Mouse (Mus musculus): Measurements from ENCODE around the gene Glud1.

Glud1 gene

DNA sequence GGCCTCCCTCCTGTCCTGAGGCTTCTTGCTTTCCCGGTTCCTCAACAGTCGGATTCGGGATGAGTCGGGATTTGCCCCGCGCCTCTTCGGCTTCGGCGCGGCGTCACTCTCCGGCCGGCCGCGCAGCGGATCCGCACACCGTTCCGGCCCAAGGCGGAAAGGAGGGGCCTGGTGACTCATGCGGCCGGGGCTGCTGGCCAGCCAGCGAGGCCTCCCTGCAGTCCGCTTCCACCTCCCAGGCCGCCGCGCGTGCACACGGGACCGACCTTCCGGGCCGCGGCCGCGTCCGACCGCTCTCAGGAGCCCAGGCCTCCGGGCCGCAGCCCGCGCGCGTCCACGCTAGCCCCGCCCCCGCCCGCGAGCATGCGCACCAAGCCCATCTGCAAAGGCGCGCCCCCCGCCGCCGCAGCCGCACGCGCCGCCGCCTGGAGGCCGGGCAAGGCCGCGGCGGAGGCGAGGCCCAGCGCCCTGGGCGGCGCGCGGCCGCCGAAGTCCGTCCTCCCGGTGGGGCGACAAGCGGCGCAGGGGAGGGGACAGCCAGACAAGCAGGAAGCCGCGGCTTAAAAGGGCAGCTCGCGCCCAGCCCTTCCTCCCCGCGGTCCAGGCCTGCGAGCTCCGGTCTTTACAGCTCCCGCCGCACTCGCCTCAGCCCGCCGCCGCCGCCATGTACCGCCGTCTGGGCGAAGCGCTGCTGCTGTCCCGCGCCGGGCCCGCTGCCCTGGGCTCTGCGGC, at the start of gene Glud1, which contains the start of gene Shld2:
TSS of gene Glud1 (plus strand) at position 494 of the 732 bp plus-strand sequence.
TSS of gene Shld2 (minus strand) at position 260 of the 732 bp plus-strand sequence.
- peak; percentile 96 for DNase-seq

DNA sequence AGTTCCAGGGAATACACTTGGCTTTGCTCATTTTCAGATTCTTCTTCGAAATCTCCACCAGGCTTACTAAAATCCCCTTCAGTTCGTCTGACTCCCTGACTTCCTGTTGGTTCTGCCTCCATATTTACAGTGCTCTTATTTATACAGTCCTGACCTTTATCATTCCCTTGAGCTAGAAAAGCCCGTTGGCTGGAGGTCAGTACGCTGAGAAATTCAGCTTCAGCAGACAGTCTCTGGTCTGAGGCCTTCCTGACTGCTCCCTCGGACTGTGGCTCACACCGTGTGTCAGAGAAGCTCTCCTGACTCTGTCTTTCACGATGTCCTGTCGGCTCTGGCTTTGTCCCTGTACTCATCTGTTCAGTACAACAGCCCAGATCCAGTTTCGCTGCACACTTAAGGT, 42.5 kb upstream of the Glud1 start:
- DNase-seq: no peak

GRCm38 (mm10) chr14:34273280-34273679, 37.2 kb upstream of the Glud1 start:
- DNase-seq: no peak

DNA sequence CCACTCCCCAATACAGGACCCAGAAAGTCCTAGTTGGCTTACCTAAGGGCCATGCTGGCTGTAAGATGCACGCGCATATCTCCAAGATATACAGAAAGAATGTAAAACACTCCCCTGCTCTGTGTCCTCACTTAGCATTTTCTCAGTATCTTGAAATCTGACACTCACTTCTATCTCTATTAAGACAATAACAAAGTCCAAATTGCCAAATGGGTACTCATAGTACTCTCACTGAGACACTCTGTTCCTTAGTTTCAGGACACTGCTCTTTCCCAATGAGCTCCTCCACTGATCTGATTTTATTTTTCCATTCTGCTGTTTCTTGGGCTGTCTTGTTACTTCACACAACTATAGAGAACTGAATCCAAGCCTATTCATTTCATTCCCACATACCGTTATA, 36.4 kb upstream of the Glud1 start:
- no peak for DNase-seq

- DNase-seq: no peak
Observed at GRCm38 (mm10) chr14:34275225-34275624, 35.3 kb upstream of the Glud1 start.

DNA sequence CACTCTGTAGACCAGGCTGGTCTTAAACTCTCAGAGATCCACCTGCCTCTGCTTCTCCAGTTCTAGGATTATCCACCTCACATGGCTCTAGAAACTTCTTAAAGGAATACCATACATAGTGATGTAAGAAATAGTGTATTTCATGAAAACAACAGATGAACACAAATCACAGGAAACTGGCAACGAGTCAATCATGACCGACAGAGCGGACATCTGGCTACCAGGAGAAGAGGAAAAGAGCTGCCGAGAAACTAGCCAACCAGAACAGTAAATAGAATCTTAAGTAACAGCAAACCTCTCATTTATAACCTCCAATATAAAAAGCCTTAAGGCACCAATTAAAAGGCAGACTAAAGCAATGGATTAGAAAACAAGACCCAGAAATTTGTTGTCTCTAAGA, 30.8 kb upstream of the Glud1 start:
- no peak for DNase-seq

DNA sequence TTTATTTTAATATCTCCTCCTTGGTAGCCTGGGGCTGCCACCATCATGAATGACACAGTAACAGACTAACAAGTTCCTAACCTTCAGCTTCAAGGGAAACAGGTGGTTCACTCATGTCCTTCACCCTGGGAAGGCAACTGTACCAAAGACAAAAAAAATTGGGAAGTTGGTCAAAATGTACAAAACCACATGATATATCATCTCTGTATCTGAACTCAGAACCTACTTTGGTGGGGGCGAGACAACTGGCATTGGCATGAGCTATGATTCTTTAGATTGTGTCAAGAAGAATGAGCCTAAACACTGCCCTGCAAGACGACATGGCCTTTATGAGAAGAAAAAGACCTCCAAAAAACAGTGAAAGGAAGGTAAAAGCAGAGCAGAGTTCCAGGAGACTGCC, 29.7 kb upstream of the Glud1 start:
- DNase-seq: no peak

- DNase-seq: no peak
Observed at GRCm38 (mm10) chr14:34281736-34282269, 28.7 kb upstream of the Glud1 start.

- DNase-seq: no peak
Observed at GRCm38 (mm10) chr14:34288396-34288795, 22.1 kb upstream of the Glud1 start.

DNA sequence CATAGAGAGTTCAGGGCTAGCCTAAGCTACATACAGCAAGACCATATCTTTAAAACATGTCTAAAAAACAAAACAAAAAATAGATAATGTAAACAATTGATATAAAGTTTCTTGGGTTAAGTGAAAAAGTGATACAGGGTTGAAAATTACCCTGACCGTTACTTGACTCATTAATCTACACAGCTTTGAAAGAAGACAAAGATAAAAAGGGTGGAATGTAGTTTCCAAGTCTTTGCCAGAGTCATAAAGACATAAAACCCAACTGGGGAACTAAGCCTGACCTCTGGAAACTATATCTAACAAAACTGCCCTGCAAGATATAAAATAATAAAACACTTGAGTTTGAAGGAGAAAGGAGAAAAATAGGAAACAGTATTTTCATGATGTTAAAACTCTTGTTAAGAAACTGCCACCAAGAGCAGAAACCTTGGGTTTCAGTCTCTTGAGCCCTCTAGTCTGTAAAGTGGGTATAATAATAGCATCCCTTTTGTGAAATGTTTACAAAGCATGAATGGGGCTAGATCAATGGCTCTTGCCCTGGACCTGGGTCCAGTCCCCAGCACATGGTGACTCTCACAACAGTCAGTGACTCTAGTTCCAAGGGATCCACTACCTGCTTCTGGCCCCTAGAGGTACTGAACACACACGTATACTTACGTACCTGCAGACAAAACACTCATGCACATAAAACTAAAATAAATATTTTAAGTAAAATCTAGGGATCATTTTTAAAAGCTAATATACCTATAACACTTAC, 21.1 kb upstream of the Glud1 start:
- no peak for DNase-seq

DNA sequence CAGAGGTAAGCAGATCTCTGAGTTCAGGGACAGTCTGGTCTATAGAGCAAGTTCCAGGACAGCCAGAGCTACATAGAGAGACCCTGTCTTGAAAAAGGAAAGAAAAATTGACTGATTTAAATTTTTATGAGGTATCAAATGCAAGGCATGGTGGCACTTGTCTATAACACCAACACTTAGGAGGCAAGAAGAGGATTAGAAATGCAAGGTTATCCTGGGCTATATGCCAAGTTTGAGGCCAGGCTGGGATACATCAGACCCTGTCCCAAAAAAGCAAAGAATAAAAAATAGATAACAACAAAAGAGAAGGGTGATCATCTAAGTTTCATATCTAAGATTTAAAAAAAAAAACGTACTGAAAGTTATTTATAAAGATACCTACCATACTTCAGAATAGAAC, 20.3 kb upstream of the Glud1 start:
- DNase-seq: no peak

DNA sequence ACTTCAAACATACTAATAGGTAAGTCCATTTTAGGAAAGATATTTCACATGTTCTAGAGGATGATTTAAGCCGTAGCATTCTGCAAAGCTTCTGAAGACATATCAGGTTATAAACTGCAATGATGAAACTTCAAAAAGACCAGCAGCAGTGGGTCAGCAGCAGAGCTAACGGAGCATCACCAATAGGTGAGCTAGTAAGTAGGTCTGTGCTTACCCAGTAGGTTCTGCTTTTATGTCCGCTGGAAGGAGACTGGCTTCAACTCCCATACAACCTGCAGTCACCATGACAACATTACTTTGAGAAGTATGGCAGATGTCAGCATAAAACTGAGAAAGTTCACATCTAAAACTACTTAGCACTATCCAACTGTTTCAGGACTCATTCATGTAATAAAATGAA, 16.9 kb upstream of the Glud1 start:
- no peak for DNase-seq

DNA sequence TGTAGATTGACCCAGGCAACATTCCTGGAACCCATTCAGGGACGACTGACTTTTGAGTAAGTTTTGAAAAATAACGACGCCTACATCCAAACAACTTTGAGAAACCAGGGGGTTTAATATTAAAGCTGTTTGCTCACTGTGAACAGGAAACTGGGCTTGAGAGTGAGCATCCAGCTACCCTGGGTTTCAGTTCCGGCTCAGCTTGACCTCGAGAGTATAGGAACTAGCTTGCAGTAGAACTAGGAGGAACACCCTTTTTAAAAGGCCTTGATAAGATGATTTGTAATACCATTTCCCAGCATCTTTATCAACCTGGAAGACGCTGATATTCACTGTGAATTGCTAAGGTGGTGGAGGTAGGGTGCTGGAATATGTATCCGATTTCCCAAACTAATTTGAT, 14.2 kb upstream of the Glud1 start:
- DNase-seq: no peak

DNA sequence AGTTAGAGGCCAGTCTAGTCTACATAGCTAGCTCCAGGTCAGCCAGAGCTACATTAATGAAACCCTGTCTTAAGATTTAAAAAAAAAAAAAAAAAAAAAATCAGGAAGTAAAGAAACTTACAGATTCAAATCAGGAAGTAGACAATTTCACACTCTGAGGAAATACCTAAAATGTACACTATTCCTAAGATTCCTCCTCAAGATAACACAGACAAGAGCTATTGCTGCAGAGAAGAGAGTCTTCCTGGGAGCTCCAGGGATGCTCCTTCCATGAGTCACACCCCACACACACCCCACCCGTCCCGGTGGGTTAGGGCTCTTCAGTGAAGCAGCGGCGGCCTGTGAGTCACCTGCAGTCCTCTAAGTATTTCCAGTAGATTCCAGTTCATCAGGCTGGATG, 13.5 kb upstream of the Glud1 start:
- DNase-seq: peak; percentile 18

- DNase-seq: peak; percentile 18
Observed at GRCm38 (mm10) chr14:34297634-34298033, 12.9 kb upstream of the Glud1 start.

GRCm38 (mm10) chr14:34298871-34299700, 11.4 kb upstream of the Glud1 start:
- no peak for DNase-seq

GRCm38 (mm10) chr14:34302681-34303242, 7.8 kb upstream of the Glud1 start:
- no peak for DNase-seq

- no peak for DNase-seq
Observed at GRCm38 (mm10) chr14:34303265-34303680, 7.3 kb upstream of the Glud1 start.

DNA sequence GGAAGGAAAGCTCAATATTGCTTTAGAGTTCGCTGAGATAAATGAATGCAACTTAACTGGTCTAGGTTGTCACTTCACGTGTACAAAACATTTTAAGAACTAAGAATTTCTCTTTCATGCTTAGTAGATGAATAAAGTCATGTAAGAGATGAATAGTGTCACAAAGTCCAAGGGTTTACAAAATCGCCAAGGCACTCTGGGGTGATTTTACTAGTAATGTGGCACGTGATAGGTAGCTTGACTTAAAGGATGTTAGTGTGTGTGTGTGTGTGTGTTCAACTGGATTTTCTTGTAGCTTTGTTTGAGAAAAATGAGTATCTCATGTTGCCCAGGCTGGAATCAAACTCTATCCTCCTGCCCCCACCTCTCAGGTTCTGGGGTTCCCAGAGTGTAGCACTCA, 1.3 kb upstream of the Glud1 start:
- DNase-seq: no peak

DNA sequence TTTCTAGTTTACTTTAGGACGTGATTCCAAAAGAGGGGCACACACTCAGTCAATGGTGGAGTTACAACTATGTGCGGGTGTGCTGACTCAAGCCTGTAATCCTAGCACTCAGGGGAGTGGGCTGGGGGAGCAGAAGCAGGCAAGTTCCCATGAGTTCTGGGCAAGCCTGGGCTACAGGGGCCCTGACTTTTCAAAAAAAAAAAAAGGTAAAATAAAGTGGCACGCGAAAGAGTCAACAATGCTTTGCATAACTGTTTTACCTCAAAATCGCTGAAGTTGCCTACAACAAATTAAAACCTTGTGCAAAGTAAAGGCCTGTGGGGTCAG, 657 bp upstream of the Glud1 start:
- no peak for DNase-seq

- peak; percentile 51 for DNase-seq
Observed at GRCm38 (mm10) chr14:34311021-34311631, 599 bp downstream of the Glud1 start.

DNA sequence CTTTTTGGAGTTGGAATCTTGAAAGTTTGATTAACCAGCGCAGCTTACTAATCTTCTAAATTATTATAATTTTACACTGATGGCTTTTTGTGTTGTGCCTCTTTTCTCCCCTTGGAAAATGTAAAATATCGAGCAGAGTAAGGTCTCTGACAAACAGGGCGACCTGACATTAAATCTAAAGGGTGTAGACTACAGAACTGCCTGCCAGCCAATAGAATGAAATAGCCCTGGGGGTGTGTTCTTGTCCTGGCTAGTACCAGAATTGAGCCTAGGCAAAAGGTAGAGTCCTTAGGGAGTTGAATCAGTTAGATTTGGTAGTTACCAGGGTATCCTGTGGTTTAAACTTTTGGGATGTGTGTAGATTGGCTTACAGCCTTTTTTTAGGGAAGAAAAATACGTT, 1.2 kb downstream of the Glud1 start:
- DNase-seq: no peak
